Mouse (Mus musculus): Measurements from ENCODE around the gene Usp32.

DNA sequence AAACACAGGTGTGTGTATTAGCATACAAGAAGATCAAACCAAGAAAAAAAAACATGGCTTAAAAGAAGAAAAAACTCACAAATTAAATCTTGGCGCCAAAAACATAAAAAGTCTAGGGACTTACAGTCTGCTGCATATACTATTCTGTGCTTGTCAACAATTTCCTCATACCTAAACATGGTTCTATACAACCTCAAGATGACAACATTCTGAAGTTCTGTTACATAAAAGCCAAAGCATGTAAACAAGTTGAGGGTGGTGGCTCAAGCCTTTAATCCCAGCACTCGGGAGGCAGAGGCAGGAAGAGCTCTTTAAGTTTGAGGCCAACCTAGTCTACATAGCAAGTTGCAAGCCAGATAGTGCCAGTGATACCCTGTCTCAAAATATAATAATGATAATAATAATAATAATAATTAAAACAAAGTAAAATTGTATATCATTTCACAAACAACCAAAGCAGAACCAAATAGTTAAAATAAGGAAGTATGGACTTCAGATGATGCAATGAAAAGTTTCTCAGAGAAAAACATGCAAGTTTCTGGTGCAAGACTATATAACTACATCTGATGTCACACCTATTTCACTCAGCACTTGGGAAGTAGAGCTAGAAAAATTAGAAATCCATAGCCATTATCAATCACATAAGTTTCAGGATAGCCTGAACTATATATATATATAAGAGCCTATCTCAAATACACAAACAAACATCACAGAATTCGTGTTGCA is 16.5 kb downstream of the Usp32 start:
- TF ChIP-seq CTCF (IDR thresholded peaks at IDR 0.05; ENCODE audit: extremely low read depth, insufficient read depth, low read length) (no peak), POLR2A (IDR thresholded peaks at IDR 0.05; ENCODE audit: extremely low read depth, insufficient read depth, low read length) (no peak)

Measured in cortical plate, adult 2 months (tissue).